Mouse (Mus musculus) ES-Bruce4 (cell line): ENCODE measurements around the gene Lrrc74b.

ENCODE experiments used
- CTCF ChIP-seq: IDR thresholded peaks from one replicate; pipeline ENCODE4 v1.8.1; 2011; ENCODE audit warnings: low read depth, low read length
- POLR2A ChIP-seq: IDR thresholded peaks from one replicate; pipeline ENCODE4 v1.8.1; 2011; ENCODE audit warnings: low read length; ENCODE audit not compliant: insufficient read depth

DNA sequence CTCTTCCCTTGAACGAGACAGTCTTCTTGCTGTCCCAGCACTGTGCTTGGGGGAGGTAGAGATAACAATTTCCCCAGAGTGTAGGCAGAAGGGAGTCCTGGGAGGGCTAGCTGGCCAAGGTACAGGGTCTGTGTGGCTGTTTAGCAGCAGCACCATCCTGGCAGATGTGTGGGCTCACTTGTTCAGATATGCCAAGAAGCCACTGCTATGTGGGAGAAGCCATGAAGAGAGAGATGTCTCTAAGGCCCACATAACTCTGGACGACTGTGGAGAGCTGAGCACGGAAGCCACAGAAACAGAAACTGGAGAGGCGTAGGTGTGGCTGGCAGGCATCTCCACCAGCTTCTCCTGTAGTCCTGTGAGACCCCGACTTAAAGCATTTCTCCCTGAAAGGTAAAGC lies 44.6 kb upstream of the Lrrc74b start:
- no peak for TF ChIP-seq CTCF
- no peak for TF ChIP-seq POLR2A
